Mouse (Mus musculus) intestine, embryonic 15.5 days (tissue): ENCODE measurements at regions not wholly inside any gene's neighbourhood (a gene's known extent, or its start where the extent isn't known, plus 50 kb on each side); places are given as distances from the start of the nearest gene placed in this dataset.
A peak's percentile ranks its signal among the peaks of the same experiment; 100 is the strongest.

Source experiments
- ATAC-seq: fragments of 200-750 bp; cut with Nextera tagmentation; 2 replicates; pipeline ENCODE4 v1.8.0; 2017; ENCODE audit warnings: moderate TSS enrichment, moderate library complexity
- H3K27ac ChIP-seq: fragments of 300-500 bp; sonication (generic); 2 replicates; pipeline ENCODE4 v1.5.1; 2015; ENCODE audit warnings: mild to moderate bottlenecking, inconsistent platforms
- H3K27me3 ChIP-seq: fragments of 300-500 bp; sonication (generic); replicated peaks from 2 replicates; pipeline ENCODE4 v1.6.1; 2015; ENCODE audit warnings: inconsistent platforms
- H3K36me3 ChIP-seq: fragments of 300-500 bp; sonication (generic); 2 replicates; pipeline ENCODE4 v1.6.1; 2015; ENCODE audit warnings: inconsistent platforms
- H3K4me1 ChIP-seq: fragments of 300-500 bp; sonication (generic); replicated peaks from 2 replicates; pipeline ENCODE4 v1.6.1; 2015; ENCODE audit warnings: inconsistent platforms
- H3K4me2 ChIP-seq: fragments of 300-500 bp; sonication (generic); replicated peaks from 2 replicates; pipeline ENCODE4 v1.6.1; 2015; ENCODE audit warnings: mild to moderate bottlenecking, inconsistent platforms
- H3K4me3 ChIP-seq: fragments of 300-500 bp; sonication (generic); replicated peaks from 2 replicates; pipeline ENCODE4 v1.5.1; 2015; ENCODE audit warnings: inconsistent platforms
- H3K9ac ChIP-seq: fragments of 300-500 bp; sonication (generic); 2 replicates; pipeline ENCODE4 v1.6.1; 2015; ENCODE audit warnings: inconsistent platforms
- H3K9me3 ChIP-seq: fragments of 300-500 bp; sonication (generic); 2 replicates; pipeline ENCODE4 v1.6.1; 2016; ENCODE audit warnings: inconsistent platforms
- WGBS: fragments of 180-500 bp; shearing (Covaris S2); methylation state at CpG from one replicate; pipeline ENCODE4 v1.1.7; 2015; 5-methylcytosine and 5-hydroxymethylcytosine counted together

- H3K27ac ChIP-seq: peak overlapping the region; percentile 56; the same call in 1 of the 2 replicates
- H3K27me3 ChIP-seq: no peaks in the 10 kb centered on the region
- no peak overlapping the region for H3K4me3 ChIP-seq
- no peak for ATAC-seq
- no peaks in the 10 kb centered on the region for H3K4me1 ChIP-seq
- H3K9ac ChIP-seq: no peak overlapping the region
- WGBS: 39% methylated on average over 5 of the region's 5 CpGs
- no peak overlapping the region for H3K4me2 ChIP-seq
- no peaks in the 10 kb centered on the region for H3K9me3 ChIP-seq
- no peaks in the 10 kb centered on the region for H3K36me3 ChIP-seq
These were observed 51.2 kb upstream of the Rhox5 start for GRCm38 (mm10) chrX:37753474-37753873.

- H3K4me2 ChIP-seq: no peak overlapping the region
- H3K27ac ChIP-seq: no peak overlapping the region
- H3K4me1 ChIP-seq: no peaks in the 10 kb centered on the region
- no peaks in the 10 kb centered on the region for H3K36me3 ChIP-seq
- ATAC-seq: no peak
- no peaks in the 10 kb centered on the region for H3K9me3 ChIP-seq
- H3K9ac ChIP-seq: no peak overlapping the region
- WGBS: 78% methylated on average over 8 of the region's 8 CpGs
- no peak overlapping the region for H3K4me3 ChIP-seq
- H3K27me3 ChIP-seq: no peaks in the 10 kb centered on the region
These were observed 50.3 kb upstream of the Rhox5 start for GRCm38 (mm10) chrX:37754385-37754784.
